Mouse (Mus musculus): Measurements from ENCODE around the gene Ccdc24.

The Ccdc24 gene

GRCm38 (mm10) chr4:117882701-117883691 is 10.6 kb upstream of the Ccdc24 start, which contains the start of gene B4galt2:
Gene B4galt2, minus strand, starts transcription at chr4:117883487.
- CTCF ChIA-PET, result interaction anchor here in 1 of 4 experiments (1.0 kb wide), 1 partner anchor 23 kb away, joined by 3 read pairs; no protein-coding TSS in a partner anchor
- POLR2A ChIA-PET, result interaction anchor here (0.5 to 2.1 kb wide), 11 partner anchors 8 to 83 kb away, joined by 3 to 10 read pairs (median 3); partner anchors contain the start of gene Dph2 (in 3 of the 4)

DNA sequence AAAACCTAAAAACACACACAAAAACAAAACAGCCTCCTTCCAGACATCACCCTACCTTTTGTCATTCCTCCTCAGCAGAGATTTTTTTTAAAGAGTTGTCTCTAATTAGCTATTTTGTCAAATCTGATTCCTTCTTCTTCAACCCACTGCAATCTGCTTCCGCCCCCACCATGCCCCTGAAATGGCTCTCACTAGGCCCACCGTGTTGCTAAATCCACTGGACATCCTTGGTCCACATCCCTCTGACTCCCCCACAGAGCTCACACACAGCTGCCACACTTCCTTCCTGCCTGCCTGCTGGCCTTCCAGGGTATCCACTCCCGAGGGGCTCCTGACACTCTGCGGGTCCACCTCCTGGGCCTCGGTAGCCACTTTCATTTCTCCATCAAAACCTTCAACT is 6.3 kb upstream of the Ccdc24 start:
- ChIA-PET CTCF (interaction anchor here in 1 of 4 experiments (0.6 to 0.7 kb wide), 2 partner anchors 21 to 345 kb away, joined by 3 to 5 read pairs; no protein-coding TSS in a partner anchor), POLR2A (interaction anchor here in 2 of 4 experiments (0.6 to 2.4 kb wide), 8 partner anchors 9 to 86 kb away, joined by 3 to 9 read pairs (median 6); partner anchors contain the start of genes Atp6v0b (in 1 of the 2) and Dph2 (in 1 of the 2))

- POLR2A ChIA-PET, result interaction anchor here in 2 of 4 experiments (0.8 to 2.4 kb wide), 9 partner anchors 9 to 86 kb away, joined by 3 to 9 read pairs (median 4); partner anchors contain the start of genes Atp6v0b (in 1 of the 2) and Dph2 (in 1 of the 2)
Measured at GRCm38 (mm10) chr4:117878301-117878700, 5.9 kb upstream of the Ccdc24 start.

DNA sequence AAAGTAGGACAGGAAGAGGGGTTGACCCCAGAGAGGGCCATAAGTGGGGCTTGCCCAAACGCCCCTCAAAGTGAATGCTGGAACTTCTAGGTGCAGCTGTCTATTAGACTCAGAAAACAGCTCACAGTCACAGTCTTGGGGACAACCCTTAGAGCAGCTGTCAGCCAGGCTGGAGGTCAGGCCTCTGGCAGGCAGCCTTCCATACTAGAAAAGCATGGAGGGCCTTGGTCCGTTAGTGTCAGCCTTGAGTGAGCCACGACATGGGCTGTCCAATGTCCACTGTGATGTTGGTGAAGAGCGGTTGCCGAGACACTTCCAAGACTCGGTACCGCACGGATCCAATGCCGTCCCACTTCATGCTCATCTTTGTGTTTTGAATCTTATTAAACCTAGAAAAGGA is 1.3 kb upstream of the Ccdc24 start:
- POLR2A ChIA-PET, result interaction anchor here in 2 of 4 experiments (1.4 to 1.8 kb wide), 3 partner anchors 13 to 37 kb away, joined by 4 read pairs; partner anchors contain the start of gene Atp6v0b (in 2 of the 2)
- CTCF ChIA-PET, result no interaction called here

More at GRCm38 (mm10) chr4:117878301-117878700, 5.9 kb upstream of the Ccdc24 start:
- CTCF ChIA-PET, result no interaction called here

- ChIA-PET POLR2A (interaction anchor here in 2 of 4 experiments (0.6 to 1.0 kb wide), 8 partner anchors 9 to 533 kb away, joined by 3 to 5 read pairs (median 3); partner anchors contain the start of gene Atp6v0b (in 1 of the 2)), CTCF (interaction anchor here in 1 of 4 experiments (1.4 kb wide), 1 partner anchor 13 kb away, joined by 3 read pairs; no protein-coding TSS in a partner anchor)
Measured at GRCm38 (mm10) chr4:117871787-117872186, 570 bp downstream of the Ccdc24 start.

- ChIA-PET POLR2A (interaction anchor here in 3 of 4 experiments (0.6 to 2.4 kb wide), 19 partner anchors 8 to 519 kb away, joined by 3 to 9 read pairs (median 4); partner anchors contain the start of genes Atp6v0b (in 2 of the 3), B4galt2 (in 1 of the 3) and Dph2 (in 1 of the 3)), CTCF (interaction anchor here in 3 of 4 experiments (0.6 to 1.6 kb wide), 6 partner anchors 12 to 213 kb away, joined by 3 to 7 read pairs (median 3); partner anchors contain the start of gene Dph2 (in 1 of the 3))
Measured at GRCm38 (mm10) chr4:117870437-117870836, 1.9 kb downstream of the Ccdc24 start.

DNA sequence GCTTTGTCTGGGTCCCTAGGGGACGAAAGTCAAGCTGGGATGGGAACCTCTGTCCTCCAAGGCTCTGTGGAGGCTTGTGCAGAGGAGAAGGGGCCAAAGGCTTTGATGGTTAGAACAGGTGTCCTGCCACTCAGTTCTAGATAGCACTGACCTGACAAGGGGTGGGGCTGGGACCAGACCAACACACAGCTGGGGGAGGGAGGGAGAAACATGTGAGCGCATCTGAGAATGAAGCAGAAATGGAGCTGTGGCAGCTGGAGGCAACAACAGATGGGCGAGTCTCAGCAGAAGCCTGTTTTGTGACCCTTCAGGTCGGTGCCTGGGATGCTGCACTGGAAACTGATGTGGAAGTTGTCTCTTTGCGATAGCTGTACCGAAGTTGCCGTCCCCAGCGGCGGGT is 3.0 kb downstream of the Ccdc24 start:
- ChIA-PET POLR2A (interaction anchor here in 3 of 4 experiments (0.5 to 2.4 kb wide), 25 partner anchors 9 to 647 kb away, joined by 3 to 9 read pairs (median 3); partner anchors contain the start of genes Atp6v0b (in 3 of the 3), B4galt2 (in 1 of the 3) and Dph2 (in 1 of the 3)), CTCF (interaction anchor here in 3 of 4 experiments (0.6 to 1.6 kb wide), 6 partner anchors 11 to 214 kb away, joined by 3 to 8 read pairs (median 4); no protein-coding TSS in a partner anchor)

GRCm38 (mm10) chr4:117867823-117868222 is 4.5 kb downstream of the Ccdc24 start:
- ChIA-PET CTCF (interaction anchor here in 3 of 4 experiments (0.6 to 1.5 kb wide), 4 partner anchors 9 to 425 kb away, joined by 3 to 4 read pairs (median 4); no protein-coding TSS in a partner anchor), POLR2A (interaction anchor here in 2 of 4 experiments (1.5 to 1.8 kb wide), 2 partner anchors 10 to 55 kb away, joined by 3 to 6 read pairs; no protein-coding TSS in a partner anchor)

DNA sequence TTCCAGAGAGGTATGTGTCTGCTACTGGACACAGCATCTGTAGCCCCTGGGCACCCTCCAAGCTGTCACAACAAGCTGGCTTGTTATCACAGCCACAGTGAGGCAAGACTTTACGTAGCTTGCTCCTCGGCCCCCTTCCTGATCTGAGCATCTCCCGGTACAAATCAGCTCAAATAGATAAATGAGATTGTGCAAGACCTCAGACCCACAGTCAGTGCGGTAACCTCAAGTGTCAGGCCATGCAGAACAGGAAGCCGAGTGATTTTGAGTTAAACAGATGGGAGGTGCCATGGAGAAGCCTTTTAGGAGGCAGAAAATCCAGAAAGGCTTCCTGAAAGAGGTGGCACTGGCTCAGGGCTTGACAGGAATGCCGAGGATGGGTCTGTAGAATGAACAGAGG is 5.4 kb downstream of the Ccdc24 start:
- POLR2A ChIA-PET, result interaction anchor here in 2 of 4 experiments (0.7 to 1.8 kb wide), 6 partner anchors 9 to 195 kb away, joined by 3 to 6 read pairs (median 4); no protein-coding TSS in a partner anchor
- CTCF ChIA-PET, result interaction anchor here in 2 of 4 experiments (0.7 to 1.5 kb wide), 4 partner anchors 8 to 362 kb away, joined by 3 to 4 read pairs (median 4); no protein-coding TSS in a partner anchor

DNA sequence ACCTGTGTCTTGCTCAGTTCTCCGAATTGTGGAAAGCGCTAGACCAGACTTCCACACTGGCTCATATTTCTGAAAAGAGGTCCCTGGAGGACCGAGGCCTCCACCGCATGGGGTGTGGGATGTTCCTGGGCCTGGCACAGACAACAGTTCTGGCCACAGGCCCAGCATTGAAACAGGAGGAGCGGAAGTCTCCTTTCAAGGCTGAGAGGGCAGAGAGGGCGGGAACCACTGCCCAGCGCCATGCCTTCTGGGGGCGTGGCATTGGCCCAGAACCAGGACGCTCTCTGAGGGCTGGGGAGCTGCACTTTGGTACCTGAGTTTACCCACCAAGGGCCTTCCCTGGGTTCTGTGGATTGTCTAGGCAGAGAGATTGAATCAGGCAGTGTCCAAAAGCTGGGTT is 6.3 kb downstream of the Ccdc24 start:
- ChIA-PET POLR2A (interaction anchor here in 3 of 4 experiments (0.6 to 1.5 kb wide), 10 partner anchors 14 to 852 kb away, joined by 3 to 7 read pairs (median 3); no protein-coding TSS in a partner anchor), CTCF (interaction anchor here in 1 of 4 experiments (1.0 kb wide), 1 partner anchor 63 kb away, joined by 5 read pairs; no protein-coding TSS in a partner anchor)

DNA sequence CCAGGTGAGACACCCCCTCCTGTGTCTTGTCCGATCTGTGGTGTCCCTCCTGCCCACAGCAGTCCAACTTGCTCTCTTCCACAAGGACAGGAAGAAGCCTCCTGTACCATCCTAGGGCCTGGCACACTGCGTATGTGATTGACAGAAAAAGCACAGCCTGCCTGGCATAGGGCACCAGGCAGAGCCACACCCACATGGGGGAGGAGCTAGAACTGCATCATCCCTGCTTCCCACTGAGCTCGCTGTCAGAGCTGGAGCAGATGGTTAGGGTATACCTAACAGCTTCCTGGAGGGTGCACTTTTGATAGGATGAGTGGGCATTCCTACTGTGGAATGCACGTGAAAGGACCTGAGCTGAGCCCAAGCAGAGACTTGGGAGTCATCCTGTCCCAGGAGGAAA is 9.5 kb downstream of the Ccdc24 start:
- ChIA-PET CTCF (interaction anchor here in 1 of 4 experiments (0.9 to 1.9 kb wide), 2 partner anchors 19 to 26 kb away, joined by 3 to 6 read pairs; no protein-coding TSS in a partner anchor), POLR2A (interaction anchor here in 3 of 4 experiments (0.5 to 6.1 kb wide), 7 partner anchors 9 to 65 kb away, joined by 3 to 32 read pairs (median 3); partner anchors contain the start of genes Atp6v0b (in 1 of the 3) and Slc6a9 (in 1 of the 3))

- CTCF ChIA-PET, result interaction anchor here in 3 of 4 experiments (0.7 to 1.4 kb wide), 6 partner anchors 14 to 35 kb away, joined by 3 read pairs; partner anchors contain the start of gene B4galt2 (in 1 of the 3)
Measured at GRCm38 (mm10) chr4:117860570-117860969, 11.8 kb downstream of the Ccdc24 start.

GRCm38 (mm10) chr4:117858794-117859193 is 13.6 kb downstream of the Ccdc24 start:
- CTCF ChIA-PET, result interaction anchor here (0.5 to 2.0 kb wide), 34 partner anchors 8 to 649 kb away, joined by 3 to 14 read pairs (median 4); partner anchors contain the start of genes Atp6v0b (in 1 of the 4), Ccdc24 (in 1 of the 4) and Dph2 (in 1 of the 4)
- POLR2A ChIA-PET, result interaction anchor here in 3 of 4 experiments (0.5 to 6.1 kb wide), 21 partner anchors 8 to 865 kb away, joined by 3 to 32 read pairs (median 4); partner anchors contain the start of genes Atp6v0b (in 1 of the 3) and Slc6a9 (in 1 of the 3)

More at GRCm38 (mm10) chr4:117860570-117860969, 11.8 kb downstream of the Ccdc24 start:
- POLR2A ChIA-PET, result interaction anchor here in 1 of 4 experiments (0.9 to 6.1 kb wide), 7 partner anchors 10 to 73 kb away, joined by 3 to 32 read pairs (median 4); partner anchors contain the start of gene Slc6a9

DNA sequence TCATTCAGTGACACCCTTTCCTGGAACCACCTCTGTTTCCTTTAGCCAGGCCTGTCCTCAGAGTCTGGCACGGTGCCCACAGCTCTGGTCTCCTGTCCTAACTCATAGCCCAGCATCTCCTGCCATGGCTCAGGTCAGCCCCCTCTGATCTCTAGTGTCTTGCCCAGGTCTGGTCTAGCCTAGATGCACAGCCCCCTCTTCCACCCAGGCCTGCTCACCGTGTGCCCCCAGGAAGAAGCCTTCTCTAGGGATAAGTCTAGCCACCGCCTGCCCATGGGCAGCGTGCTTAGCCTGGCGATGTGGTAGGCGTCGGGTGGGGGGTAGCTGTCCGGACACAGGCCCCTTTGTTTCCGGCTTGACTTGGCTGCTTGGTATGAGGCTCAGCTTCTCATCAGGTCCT is 17.2 kb downstream of the Ccdc24 start:
- POLR2A ChIA-PET, result interaction anchor here in 1 of 4 experiments (0.9 to 1.5 kb wide), 3 partner anchors 10 to 137 kb away, joined by 3 to 5 read pairs (median 3); no protein-coding TSS in a partner anchor
- CTCF ChIA-PET, result no interaction called here

DNA sequence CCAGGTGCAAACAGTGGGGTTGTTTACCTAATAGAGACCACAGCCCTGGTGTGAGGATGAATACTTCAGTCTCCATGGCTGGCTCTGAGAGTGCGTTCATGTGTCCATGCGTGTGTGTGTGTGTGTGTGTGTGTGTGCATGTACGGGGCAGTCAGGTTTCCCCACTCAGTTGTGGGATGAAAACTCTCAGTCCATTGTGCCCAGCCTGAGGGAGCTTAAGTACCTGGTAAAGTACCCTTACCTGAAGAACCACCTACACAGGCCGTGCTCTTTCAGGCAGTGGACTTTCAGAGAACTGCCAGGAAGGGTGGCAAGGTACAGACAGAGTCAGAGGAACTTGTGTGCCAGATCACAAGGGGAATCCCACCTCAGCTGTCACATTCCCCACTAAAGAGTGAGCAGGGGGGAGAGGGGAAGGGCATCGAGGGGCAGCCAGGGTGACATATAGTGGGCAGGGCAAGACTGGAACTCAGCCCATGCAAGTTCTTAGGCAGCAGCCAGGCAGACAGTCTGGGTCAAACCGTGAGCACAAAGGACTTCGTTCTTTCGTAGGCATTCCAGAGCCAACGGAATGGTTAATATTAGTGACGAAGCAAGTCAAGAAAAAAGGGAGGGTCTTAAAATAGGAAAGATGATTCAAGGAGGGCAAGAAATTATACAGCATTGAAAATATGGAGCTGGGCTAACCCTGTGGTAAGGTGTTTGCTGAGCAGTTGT is 20.0 kb downstream of the Ccdc24 start:
- ChIA-PET POLR2A (interaction anchor here in 1 of 4 experiments (0.8 to 5.2 kb wide), 2 partner anchors 15 to 18 kb away, joined by 3 to 31 read pairs; no protein-coding TSS in a partner anchor), CTCF (no interaction called here)

DNA sequence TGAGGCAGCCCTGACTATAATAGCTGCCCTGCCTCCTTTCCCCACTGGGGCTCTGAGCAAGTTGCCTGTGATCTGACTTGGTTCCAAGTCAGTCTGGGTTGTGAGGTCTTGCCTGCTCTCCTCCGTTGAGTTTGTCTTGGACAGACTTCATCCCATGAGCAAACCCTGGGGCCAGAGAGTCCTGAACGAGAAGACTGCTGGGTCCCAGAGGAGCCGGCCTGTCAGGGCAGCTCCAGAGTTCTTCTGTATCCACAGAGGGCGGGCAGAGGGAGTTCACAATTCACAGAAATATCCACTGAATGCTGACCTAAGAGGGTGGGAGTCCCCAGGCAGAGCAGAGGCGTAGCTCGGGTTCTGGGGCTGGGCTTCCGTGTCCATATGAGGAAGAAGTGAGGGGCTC is 21.5 kb downstream of the Ccdc24 start:
- POLR2A ChIA-PET, result interaction anchor here in 2 of 4 experiments (0.8 to 5.2 kb wide), 4 partner anchors 8 to 15 kb away, joined by 3 to 31 read pairs (median 8); no protein-coding TSS in a partner anchor
- CTCF ChIA-PET, result no interaction called here
